Mouse (Mus musculus) midbrain, embryonic 14.5 days (tissue): Measurements from ENCODE around the gene R3hdm4. TPM values are rescaled to one million over a fixed set of nuclear protein-coding genes. Genes with fewer than 3 reads are reported as not detected.
A peak's percentile ranks its signal among the peaks of the same experiment; 100 is the strongest.
"Not testable (repeated sequence)": the region's sequence is repeated elsewhere in the genome, so short reads cannot be mapped to it uniquely, and the experiment has no call there.

Experiments used
- ATAC-seq: fragments of 200-750 bp; cut with Nextera tagmentation; 2 replicates; pipeline ENCODE4 v1.8.0; 2017; ENCODE audit warnings: moderate number of reproducible peaks, moderate library complexity; ENCODE audit not compliant: low FRiP score, low TSS enrichment
- DNase-seq: peaks from one replicate; pipeline ENCODE4 v3.0.0-alpha.2; 2015
- H3K27ac ChIP-seq: fragments of 300-500 bp; sonication (generic); replicated peaks from 2 replicates; pipeline ENCODE4 v1.5.1; 2014; ENCODE audit warnings: mild to moderate bottlenecking, low read depth, low read length, moderate library complexity
- H3K27me3 ChIP-seq: fragments of 300-500 bp; sonication (generic); 2 replicates; pipeline ENCODE4 v1.6.1; 2014; ENCODE audit warnings: low read length, control low read depth, mixed read lengths; ENCODE audit not compliant: control insufficient read depth, insufficient read depth
- H3K36me3 ChIP-seq: fragments of 300-500 bp; sonication (generic); 2 replicates; pipeline ENCODE4 v1.6.1; 2014; ENCODE audit warnings: low read length, control low read depth; ENCODE audit not compliant: control insufficient read depth, insufficient read depth
- H3K4me1 ChIP-seq: fragments of 300-500 bp; sonication (generic); 2 replicates; pipeline ENCODE4 v1.6.1; 2014; ENCODE audit warnings: mild to moderate bottlenecking, antibody characterized with exemption, low read length, control low read depth; ENCODE audit not compliant: control insufficient read depth, insufficient read depth
- H3K4me2 ChIP-seq: fragments of 300-500 bp; sonication (generic); 2 replicates; pipeline ENCODE4 v1.6.1; 2014; ENCODE audit warnings: mild to moderate bottlenecking, low read length, moderate library complexity
- H3K4me3 ChIP-seq: fragments of 300-500 bp; sonication (generic); replicated peaks from 2 replicates; pipeline ENCODE4 v1.5.1; 2014; ENCODE audit warnings: low read depth, low read length
- H3K9ac ChIP-seq: fragments of 300-500 bp; sonication (generic); replicated peaks from 2 replicates; pipeline ENCODE4 v1.6.1; 2014; ENCODE audit warnings: mild to moderate bottlenecking, low read length, moderate library complexity
- H3K9me3 ChIP-seq: fragments of 300-500 bp; sonication (generic); 2 replicates; pipeline ENCODE4 v1.6.1; 2016; ENCODE audit warnings: low read length, control low read depth, mixed read lengths; ENCODE audit not compliant: control insufficient read depth
- WGBS: fragments of 180-500 bp; shearing (Covaris S2); extraction: QIAGEN DNeasy Blood & Tissue Kit; methylation state at CpG from one replicate; pipeline ENCODE4 v1.1.7; 2014; 5-methylcytosine and 5-hydroxymethylcytosine counted together
- polyA plus RNA-seq: library from polyadenylated mRNA; unstranded; fragments of >200 nt; fragmentation: Nextera tagmentation; extraction: Ambion mirVana; gene quantifications from 2 replicates; pipeline ENCODE4 v1.2.1, GENCODE M21; 2014

R3hdm4 gene
- polyA plus RNA-seq, 1 experiment from 2014 or later = 220 TPM

DNA sequence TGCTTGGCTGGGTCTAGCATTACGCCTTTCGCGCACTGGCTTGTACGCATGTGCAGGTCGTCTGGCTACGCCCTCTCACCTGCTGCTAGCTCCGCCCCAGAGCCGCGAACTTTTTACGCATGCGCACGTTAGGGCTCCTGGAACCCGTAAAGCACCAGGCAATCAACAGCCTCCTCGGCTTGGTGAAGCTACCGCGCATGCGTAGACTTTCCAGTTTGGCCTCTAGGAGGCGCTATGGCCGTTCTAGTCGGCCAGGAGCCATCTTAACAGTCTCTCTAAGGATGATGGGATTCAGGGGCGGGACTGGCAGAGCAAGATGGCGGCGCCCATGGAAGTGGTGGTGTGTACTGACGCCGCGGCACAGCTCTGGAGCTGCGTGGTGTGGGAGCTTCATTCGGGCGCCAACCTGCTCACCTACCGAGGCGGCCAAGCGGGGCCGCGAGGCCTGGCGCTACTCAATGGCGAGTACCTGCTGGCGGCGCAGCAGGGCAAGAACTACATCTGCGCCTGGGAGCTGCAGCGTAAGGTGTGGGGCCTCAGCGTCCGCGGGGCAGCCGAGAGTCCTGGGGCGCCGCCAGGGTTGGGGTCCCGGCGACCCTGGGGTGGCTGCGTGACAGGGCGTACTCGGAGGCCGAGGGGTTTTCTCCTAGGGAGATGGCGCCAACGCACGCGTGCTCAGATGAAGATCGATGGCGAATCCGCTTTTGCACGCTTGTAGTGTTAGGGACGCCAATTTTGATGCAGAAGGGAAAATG, 39.0 kb upstream of the R3hdm4 start, which contains the start of gene Wdr18:
Gene Wdr18 (plus strand): TSS at position 306 of the 755 bp plus-strand sequence.
- H3K36me3 ChIP-seq = peaks cover 29% of the 10 kb centered on the region
- no peaks in the 10 kb centered on the region; the same call in 1 of the 2 replicates for H3K27me3 ChIP-seq
- peaks cover 6% of the 10 kb centered on the region; the same call in 1 of the 2 replicates for H3K4me1 ChIP-seq
- peak within 1 kb of the TSS; percentile 82 for H3K4me2 ChIP-seq
- peak within 1 kb of the TSS; percentile 74 for H3K9ac ChIP-seq
- peak within 1 kb of the TSS; percentile 90 for H3K4me3 ChIP-seq
- peak within 1 kb of the TSS; percentile 71 for H3K27ac ChIP-seq
- ATAC-seq (peak; percentile 94), DNase-seq (peak; percentile 100)
- WGBS = under 1% methylated on average over 61 of the region's 61 CpGs
- no peaks in the 10 kb centered on the region for H3K9me3 ChIP-seq

DNA sequence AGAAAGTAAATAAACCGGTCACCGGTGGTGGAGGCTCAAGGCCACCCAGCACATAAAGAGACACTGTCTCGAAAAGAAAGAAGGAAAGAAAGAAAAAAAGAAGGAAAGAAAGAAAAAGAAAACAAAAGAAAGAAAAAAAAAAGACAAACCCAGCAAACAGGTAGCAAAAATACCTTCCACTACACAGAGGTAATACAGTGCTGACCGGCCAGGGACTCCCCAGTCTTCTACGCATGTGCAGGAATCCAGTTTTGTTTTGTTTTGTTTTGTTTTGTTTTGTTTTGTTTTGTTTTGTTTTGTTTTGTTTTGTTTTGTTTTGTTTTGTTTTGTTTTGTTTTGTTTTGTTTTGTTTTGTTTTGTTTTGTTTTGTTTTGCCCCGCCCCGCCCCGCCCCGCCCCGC, 38.4 kb upstream of the R3hdm4 start:
- H3K9me3 ChIP-seq, H3K9ac ChIP-seq, DNase-seq, ATAC-seq, H3K4me1 ChIP-seq, H3K27me3 ChIP-seq, H3K27ac ChIP-seq: not testable (repeated sequence)
- 36% methylated on average over 10 of the region's 10 CpGs for WGBS
- Histone ChIP-seq H3K4me3 (peak overlapping the region; percentile 90; the same call in 1 of the 2 replicates), H3K4me2 (peak overlapping the region; percentile 82; the same call in 1 of the 2 replicates), H3K36me3 (peaks cover 23% of the 10 kb centered on the region)

DNA sequence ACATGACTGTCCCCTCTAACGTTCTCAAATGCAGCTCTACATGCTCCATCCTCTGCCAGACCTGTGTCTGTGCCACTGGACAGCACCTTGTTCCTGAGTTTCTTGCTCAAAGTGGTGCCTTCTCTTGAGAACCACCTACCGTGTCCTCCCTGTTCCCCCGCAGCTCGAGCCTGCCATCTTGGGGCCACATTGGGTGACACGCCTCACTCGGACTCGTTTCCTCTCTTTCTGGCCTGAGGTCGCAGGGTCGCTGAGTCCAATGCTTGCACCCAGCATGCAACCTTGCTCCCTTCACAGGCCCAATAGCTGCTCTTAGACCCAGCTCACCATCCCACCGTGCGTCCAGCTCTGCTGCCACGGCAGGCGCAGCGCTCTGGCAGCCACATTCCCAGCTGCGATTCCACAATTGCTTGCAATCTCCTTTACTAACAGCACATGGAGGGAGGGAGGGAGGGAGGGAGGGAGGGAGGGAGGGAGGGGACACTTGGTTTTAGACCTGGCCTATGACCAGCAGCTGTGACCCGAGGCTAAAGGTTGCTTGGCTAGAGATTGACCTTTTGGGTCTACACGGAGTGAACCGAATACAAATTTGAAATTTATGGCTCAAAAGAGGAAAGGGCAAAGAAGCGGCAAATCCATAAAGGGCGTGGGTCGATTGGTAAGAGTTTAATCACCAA, 37.3 kb upstream of the R3hdm4 start:
- Histone ChIP-seq H3K4me1 (peaks cover 6% of the 10 kb centered on the region; the same call in 1 of the 2 replicates), H3K9ac (no peak overlapping the region; the same call in 1 of the 2 replicates), H3K4me3 (no peak overlapping the region), H3K36me3 (peaks cover 15% of the 10 kb centered on the region), H3K27me3 (no peaks in the 10 kb centered on the region; the same call in 1 of the 2 replicates), H3K9me3 (no peaks in the 10 kb centered on the region), H3K4me2 (no peak overlapping the region), H3K27ac (no peak overlapping the region)
- WGBS = 13% methylated on average over 21 of the region's 21 CpGs
- ATAC-seq (no peak), DNase-seq (peak; percentile 69)

DNA sequence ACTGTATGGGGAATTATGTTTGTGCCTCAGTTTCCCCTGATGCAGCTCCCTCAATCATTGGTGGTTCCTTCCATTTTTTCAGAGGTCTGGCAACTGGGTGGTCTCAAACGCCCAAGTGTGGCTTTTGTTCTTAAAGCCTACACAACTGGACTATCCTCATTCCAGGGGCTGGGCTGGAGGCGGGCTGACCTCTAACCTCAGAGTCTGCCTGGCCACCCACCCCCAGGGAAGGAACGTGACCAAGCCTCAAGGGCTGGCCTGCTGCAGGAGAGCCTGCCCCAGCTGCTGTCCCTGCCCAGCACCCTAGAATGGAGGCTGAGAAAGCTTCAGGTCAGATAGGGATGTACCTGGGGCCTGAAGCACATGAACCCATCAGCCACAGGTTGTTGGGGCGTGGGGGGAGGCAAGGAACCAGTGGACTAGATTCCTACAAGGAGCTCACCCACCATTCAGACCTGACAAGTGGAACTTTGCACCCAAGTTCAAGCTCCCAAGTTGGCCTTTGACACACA, 35.7 kb upstream of the R3hdm4 start:
- no peak overlapping the region for H3K27ac ChIP-seq
- H3K4me3 ChIP-seq = no peak overlapping the region
- WGBS = 17% methylated on average over 4 of the region's 4 CpGs
- peaks cover 14% of the 10 kb centered on the region for H3K36me3 ChIP-seq
- H3K27me3 ChIP-seq = no peaks in the 10 kb centered on the region; the same call in 1 of the 2 replicates
- H3K4me2 ChIP-seq = no peak overlapping the region
- H3K9ac ChIP-seq = no peak overlapping the region
- H3K4me1 ChIP-seq = peaks cover 6% of the 10 kb centered on the region; the same call in 1 of the 2 replicates
- ATAC-seq (no peak), DNase-seq (no peak)
- no peaks in the 10 kb centered on the region for H3K9me3 ChIP-seq

DNA sequence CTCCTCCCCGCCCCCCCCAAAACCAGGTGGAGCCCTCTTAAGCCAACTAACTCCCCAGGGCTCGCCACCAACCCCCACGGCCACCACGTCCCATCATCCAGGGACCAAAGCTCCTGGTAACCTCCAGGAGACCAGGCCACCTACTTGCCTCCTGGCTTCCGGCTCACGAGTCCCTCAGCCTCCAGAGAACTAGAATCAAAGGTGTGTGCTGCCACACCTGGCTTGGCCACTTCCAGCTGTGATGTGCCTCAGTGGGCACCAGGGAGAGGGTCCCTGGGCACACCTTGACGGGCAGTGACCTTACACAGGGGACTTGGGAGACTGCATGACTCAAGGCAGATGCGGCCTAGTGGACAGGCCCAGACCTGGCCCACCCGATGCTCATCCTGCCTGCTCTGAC, 34.7 kb upstream of the R3hdm4 start:
- Histone ChIP-seq H3K9ac (no peak overlapping the region), H3K4me3 (no peak overlapping the region), H3K9me3 (no peaks in the 10 kb centered on the region), H3K4me2 (no peak overlapping the region), H3K4me1 (peaks cover 4% of the 10 kb centered on the region; the same call in 1 of the 2 replicates), H3K27ac (no peak overlapping the region), H3K27me3 (no peaks in the 10 kb centered on the region; the same call in 1 of the 2 replicates), H3K36me3 (peaks cover 24% of the 10 kb centered on the region)
- 78% methylated on average over 9 of the region's 9 CpGs for WGBS
- no peak for DNase-seq
- no peak for ATAC-seq

DNA sequence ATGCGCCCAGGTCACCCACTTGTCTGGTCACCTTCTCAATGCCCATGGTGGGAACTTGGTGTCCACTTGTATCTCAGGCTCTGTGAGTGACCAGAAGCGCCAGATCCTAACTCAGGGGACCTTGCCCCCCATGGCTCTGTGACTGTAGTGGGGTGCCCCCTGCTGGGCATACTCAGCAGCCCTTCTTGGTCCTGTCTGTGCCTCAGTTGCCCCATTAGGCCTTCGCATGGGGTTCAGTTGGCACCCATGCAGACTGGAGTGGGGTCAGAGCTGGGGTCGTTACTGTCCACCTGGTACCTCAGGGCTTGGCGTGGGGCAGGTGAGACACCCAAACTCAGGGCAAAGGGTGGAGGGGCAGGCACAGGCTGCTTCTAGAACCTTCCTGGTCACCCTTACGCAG, 32.9 kb upstream of the R3hdm4 start:
- H3K27ac ChIP-seq = no peak overlapping the region
- H3K4me1 ChIP-seq = no peaks in the 10 kb centered on the region
- DNase-seq (no peak), ATAC-seq (no peak)
- H3K27me3 ChIP-seq = no peaks in the 10 kb centered on the region; the same call in 1 of the 2 replicates
- peaks cover 38% of the 10 kb centered on the region for H3K36me3 ChIP-seq
- no peak overlapping the region for H3K9ac ChIP-seq
- H3K4me2 ChIP-seq = no peak overlapping the region
- 84% methylated on average over 6 of the region's 6 CpGs for WGBS
- H3K9me3 ChIP-seq = no peaks in the 10 kb centered on the region
- no peak overlapping the region for H3K4me3 ChIP-seq

DNA sequence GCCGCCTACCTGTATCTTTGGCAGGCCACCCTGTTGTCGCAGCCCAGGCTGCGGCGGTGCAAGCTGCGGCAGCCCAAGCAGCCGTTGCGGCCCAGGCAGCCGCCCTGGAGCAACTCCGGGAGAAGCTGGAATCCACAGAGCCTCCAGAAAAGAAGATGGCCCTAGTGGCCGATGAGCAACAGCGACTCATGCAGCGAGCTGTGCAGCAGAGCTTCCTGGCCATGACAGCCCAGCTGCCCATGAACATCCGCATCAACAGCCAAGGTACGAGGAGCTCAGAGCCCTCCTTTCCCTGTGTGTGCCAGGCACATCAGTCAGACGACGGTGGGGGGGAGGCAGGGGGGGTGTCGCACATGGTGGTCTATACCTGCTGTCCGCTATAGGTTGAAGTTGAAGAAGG, 29.7 kb upstream of the R3hdm4 start:
- no peak overlapping the region for H3K4me2 ChIP-seq
- no peak overlapping the region for H3K4me3 ChIP-seq
- no peak overlapping the region for H3K9ac ChIP-seq
- H3K27ac ChIP-seq = no peak overlapping the region
- H3K27me3 ChIP-seq = no peaks in the 10 kb centered on the region
- peaks cover 46% of the 10 kb centered on the region for H3K36me3 ChIP-seq
- H3K9me3 ChIP-seq = no peaks in the 10 kb centered on the region
- 84% methylated on average over 18 of the region's 18 CpGs for WGBS
- ATAC-seq (no peak), DNase-seq (no peak)
- H3K4me1 ChIP-seq = 0 out of 2 replicates have a peak, but pooled peaks cover 4% of the 10 kb centered on the region

DNA sequence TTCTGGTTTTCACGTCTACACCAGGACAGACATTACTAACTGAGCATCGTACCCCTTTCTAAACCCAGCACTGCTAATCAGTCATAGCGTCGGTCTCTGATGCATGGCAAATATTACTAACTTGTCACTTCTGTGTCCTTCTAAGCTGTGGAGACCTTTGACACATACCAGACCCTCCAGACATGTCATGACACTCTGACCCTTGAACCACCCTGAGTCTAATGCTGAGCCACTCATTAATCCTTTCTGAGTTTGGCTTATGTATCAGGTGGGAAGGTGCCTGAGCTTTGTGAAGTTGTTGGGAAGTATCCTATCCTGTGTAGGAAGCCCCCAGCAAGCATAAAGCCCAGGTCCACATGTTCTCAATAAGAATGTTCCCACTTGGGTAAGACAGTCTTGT, 28.9 kb upstream of the R3hdm4 start:
- no peak for DNase-seq
- Histone ChIP-seq H3K27me3 (no peaks in the 10 kb centered on the region), H3K36me3 (peaks cover 46% of the 10 kb centered on the region), H3K27ac (no peak overlapping the region), H3K9me3 (no peaks in the 10 kb centered on the region), H3K4me2 (no peak overlapping the region), H3K9ac (no peak overlapping the region), H3K4me3 (no peak overlapping the region), H3K4me1 (0 out of 2 replicates have a peak, but pooled peaks cover 6% of the 10 kb centered on the region)
- ATAC-seq = no peak
- WGBS = 94% methylated on average over 4 of the region's 4 CpGs
